Mouse (Mus musculus): ENCODE measurements at regions not wholly inside any gene's neighbourhood (a gene's known extent, or its start where the extent isn't known, plus 50 kb on each side); places are given as distances from the start of the nearest gene placed in this dataset.

DNA sequence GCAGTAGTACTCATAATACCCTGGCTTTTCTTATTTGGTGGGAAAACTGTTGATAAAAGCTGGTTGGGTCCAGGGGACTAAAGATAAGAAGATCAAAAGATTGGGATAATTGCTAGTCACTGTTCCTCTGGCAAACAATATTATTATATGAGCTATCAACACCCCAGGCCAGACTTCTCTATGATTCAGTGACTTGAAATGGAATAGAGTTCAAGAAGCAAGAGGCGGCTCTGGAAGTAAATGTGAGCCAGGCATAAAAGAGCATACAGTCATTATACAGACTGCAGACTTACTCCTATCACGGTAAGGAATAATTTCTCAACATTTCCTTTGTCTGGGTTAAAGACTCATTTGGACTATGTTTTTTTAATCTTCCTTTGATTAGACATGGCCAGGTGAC is 278.5 kb upstream of the Acvr2a start:
- no peak for DNase-seq (ENCODE audit: low read depth, low spot score)

DNA sequence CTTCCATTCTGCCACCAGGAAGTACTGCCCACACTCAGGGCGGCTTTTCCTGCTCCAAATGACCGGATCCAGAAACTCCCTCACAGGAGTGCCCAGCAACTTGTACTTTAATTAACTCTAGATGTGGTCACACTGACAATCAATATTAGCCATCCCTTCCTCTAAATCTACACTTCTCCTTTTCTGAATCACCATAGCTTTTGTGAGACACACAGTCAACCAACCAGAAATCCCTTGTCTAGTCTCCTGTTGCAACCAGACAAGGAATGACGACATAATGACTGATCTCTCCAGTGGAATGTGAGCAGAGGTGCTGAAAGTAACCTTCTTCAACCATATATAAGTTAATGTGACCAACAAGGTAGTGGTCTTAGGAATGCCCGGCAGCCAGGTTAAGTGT is 277.0 kb upstream of the Acvr2a start:
- DNase-seq (ENCODE audit: low read depth, low spot score), result no peak

DNA sequence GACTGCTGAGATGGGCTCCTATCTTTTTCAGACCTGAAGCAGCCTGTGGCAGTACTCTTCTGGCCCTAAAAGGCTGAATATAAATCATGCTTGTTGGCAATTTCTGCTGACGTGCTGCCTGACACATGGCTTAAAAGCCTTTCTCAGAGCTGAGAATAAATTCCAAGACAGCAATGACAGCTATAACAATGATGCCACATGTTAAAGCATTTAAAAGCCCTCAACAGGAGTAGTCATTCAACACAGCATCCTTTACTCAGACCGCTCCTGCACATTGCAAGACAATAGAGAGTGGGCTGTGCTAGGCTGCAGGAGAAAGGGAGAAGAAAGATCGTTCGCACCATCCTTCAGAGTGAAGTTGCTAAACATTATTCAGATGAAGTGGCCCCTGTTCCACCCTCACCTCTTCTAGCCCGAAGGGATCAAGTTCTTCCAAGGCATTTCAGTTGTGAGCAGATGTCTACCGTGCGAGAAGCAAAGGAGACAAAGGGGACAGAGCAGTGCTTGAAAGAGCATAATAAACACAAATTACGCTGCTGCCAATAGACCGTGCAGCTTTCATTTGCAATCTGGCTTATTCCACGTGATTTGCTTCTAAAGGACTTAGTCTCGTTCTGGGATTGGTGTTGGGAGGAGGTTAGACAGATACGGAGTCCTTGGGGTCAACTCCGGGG is 275.1 kb upstream of the Acvr2a start:
- DNase-seq (ENCODE audit: low read depth, low spot score), result peak; percentile 18

DNA sequence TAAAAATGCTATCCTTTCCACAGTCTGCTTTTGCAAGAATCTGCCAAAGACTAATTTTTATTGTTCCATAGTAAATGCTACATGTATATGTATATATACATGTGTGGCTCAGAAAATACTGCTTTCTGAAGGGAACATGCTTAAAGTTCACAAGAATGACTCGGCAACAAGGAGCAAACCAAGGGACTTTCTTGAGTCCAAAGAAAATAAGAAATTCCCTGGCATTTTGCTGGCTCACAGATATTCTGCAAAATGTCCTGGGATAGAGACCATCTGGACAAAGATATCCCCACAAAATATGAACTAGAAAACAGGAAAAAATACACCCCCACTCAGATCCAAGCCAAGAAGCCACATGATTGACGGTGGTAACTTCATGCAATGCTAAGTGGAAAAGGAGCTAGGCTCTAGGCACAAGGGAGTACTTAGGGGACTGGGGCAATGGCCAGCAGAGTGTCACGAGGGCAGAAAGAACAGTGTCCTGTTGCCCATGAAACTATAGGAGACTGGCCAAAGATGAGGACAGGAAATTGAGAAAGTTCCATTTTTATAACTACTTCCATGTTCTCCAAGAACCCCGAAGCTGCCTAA is 274.3 kb upstream of the Acvr2a start:
- DNase-seq (ENCODE audit: low read depth, low spot score), result no peak

DNA sequence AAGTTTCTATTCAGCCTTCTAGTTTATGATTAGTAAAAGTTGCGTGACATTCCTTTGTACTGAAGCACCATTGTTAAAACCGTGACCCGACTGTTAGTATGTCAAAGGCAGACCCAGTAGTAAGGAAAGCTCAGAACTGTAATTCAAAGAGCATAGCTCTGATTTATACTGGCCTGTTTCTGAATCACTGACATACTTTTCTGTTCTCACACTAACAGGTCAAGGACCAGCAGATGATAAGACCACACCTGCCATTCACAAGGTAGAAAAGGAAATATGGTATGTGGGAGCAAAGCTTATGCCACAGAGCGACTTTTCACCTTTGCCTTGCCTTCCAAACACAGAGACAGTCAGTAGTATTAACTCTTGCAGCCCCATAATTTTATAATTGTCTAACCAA is 269.5 kb upstream of the Acvr2a start:
- no peak for DNase-seq (ENCODE audit: low read depth, low spot score)

DNA sequence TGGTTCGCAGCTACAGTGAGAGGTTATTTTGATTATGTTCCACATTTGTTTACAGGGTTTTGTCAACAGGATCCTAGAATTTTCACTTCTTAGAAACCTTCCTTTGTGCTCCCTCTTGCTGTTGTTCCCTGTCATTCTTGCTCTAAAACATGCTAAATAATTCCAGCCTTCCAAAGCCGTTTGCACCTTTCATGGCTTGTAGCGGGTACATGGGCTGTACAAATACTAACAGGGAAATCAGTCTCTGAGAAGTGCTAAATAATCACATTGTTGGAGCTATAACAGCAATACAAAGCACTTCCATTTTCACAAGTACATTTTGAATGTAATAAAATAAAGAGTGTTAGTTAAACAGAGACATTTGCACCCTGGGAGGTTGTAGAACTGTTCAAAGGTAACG is 268.8 kb upstream of the Acvr2a start:
- DNase-seq (ENCODE audit: low read depth, low spot score), result no peak

DNA sequence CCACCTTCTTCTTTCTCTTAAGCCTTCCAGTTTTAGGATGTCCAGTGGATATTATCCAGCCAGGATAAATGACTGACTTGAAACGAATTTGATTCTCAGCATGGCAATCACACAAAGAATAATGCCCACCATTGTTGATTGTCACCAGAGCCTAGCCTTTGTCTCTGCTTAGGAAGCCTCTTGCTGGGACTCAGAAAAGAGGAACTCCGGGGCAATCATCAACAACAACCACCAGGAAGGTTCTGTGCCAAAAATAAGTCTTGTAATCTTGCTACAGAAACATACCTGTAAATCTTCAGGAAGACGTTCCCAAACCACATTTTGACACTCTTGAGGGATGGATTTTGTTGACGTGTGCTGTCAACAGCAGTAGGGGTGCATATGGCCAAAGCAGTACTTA is 268.2 kb upstream of the Acvr2a start:
- no peak for DNase-seq (ENCODE audit: low read depth, low spot score)

DNA sequence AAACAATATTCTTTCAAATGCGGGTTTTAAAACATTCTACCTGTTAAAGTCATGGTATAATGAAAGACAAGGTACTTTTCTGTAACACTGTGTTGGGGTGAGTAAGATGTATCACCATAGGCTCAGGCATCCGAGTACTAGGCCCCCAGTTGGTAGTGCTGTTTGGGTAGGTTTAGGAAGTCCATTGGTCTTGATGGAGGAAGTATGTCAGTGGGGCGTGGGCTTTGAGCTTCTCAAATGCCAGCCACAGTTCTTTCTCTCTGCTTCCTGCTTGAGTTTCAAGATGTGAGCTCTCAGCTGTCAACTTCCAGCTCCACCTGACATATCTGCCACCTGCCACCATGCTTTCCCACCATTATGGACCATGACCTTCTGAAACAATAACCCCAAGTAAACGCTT is 267.7 kb upstream of the Acvr2a start:
- no peak for DNase-seq (ENCODE audit: low read depth, low spot score)

DNA sequence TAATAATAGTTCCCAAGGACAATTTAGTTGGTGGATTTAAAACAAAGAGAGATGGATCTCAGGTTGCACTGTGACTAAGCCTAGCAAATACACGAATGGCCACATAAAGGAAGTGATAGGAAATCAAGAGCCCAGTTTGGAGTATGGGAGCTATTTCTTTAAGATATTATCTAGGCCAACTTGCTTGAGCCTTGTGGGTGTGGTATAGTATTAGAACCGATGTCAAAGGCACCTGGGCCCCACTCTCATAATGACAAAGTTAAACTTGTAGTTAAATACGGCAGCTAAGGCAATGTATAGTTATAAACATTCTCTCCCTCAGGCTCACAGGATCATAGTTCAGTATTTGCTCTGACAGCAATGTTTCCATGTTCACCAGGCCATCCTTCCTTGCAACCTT is 257.3 kb upstream of the Acvr2a start:
- DNase-seq (ENCODE audit: low read depth, low spot score), result no peak

DNA sequence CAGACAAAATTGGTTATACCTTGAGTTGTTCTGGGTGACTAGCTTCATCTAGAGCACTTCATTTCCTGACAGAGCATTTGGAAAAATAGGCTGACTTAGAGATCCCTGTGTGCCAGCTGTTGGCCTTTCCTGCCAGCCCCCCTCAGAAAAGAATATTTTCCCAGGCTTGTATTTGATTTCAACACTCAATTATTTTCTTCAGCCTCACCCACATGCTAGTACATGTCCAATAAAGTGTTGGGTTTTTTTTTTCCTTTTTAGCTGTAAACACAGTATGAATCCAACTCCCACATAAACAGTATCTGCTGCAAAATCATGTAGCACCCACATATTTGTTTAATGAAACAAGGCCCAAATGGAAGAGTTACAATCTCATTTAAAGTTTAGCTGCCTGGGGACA is 256.8 kb upstream of the Acvr2a start:
- DNase-seq (ENCODE audit: low read depth, low spot score), result no peak

DNA sequence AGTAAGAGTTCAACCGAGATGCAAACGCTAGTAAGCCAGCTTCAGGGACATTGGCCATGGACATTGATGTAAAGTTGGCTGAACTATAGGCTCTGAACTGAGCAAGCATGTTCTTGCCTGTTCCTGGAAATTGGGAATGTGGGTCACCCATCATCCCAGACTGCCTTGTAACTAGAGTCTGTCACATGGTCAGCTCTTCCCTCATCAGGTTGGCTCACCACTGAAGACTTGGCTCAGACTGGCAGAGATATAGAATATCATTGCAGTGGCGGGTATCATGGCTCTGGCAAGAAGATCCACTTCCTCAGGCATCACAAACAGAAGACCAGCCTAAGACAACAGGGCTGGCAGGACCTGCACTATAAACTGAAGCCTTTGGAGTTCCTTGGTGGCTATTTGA is 255.3 kb upstream of the Acvr2a start:
- DNase-seq (ENCODE audit: low read depth, low spot score), result no peak

DNA sequence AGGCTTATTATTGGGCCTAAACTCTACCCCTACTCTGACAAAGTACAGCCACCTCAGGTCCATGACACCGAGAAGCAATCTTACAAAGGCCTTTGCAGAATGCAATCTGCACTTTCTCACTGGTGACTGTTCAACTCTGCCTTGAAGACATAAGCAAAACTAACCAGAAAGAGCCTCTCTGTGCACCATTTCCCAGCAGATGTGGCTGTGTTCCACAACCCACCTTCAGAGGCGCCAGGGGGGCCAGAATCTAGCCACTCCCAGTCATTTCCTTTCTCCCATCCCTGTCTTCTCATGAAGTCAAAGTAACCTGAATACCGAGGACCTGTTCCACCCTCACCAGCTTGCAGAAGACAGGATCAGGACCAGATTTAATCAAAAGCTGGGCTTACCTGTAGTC is 250.3 kb upstream of the Acvr2a start:
- DNase-seq (ENCODE audit: low read depth, low spot score), result no peak

DNA sequence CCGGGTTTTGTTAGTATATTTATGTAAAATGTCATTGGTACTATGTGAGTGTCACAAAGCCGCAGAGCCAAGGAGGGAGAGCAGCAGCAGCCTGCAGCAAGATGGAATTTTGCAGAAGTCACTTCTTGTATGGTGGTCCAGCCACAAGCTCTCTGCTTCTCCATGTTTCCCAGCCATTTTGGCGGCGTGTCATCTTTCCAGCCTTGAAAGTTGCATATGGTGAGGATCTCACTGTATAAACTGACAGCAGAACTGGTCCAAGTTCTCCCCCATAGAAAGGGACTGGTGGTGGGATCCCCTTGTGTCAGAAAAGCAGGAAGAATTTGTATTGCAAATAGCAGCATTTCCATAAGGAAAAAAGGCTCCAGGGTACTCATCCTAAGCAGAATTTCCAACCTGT is 249.7 kb upstream of the Acvr2a start:
- DNase-seq (ENCODE audit: low read depth, low spot score), result no peak

DNA sequence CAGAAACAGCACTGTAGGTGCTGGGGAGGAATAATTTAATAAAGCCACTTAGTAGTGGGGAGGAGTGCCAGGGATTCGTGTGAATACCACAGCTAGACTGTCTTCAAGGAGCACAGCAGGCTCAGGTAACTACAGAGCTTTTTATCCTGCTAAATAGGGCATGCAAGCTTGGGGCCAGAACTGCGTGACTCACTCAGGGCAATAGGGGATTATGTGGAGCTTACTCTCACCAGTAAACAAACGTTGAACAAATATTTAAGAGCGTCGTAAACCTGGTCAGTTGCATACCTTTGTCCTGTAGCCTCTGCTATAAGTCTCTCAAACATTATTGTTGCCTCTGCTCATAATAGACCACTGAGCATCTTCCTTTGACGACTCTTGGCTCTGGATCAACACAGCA is 246.0 kb upstream of the Acvr2a start:
- DNase-seq (ENCODE audit: low read depth, low spot score), result no peak

DNA sequence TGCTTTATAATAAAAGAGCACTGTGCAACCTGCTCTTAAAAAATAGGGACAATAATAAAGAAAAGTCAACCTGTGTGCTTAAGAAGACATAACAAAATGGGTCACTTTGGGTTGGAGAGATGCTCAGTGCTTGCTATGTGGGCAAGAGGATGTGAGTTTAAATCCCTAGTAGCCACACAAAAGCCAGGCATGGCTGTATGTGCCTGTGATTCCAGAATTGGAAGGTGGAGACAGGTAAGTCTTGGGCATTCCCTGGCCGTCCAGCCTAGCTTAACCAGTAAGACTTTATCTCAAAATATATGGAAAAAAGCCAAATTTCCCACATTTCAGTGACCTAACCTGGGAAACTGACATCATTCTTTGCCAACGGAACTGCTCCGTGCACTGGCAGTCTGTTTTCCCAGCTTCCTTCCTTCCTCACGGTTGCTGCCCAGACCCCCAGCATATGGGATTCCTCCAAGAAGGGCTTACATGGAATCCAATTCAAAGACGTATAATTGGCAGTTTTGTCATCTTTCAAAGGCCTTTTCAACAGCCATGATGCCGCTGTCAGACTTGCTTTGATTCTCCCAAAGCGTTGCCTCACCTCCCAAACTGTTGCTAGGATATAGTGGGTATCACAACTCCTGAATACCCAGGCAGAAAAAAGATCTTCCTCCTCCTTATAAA is 227.6 kb upstream of the Acvr2a start:
- peak; percentile 21 for DNase-seq (ENCODE audit: low read depth, low spot score)

DNA sequence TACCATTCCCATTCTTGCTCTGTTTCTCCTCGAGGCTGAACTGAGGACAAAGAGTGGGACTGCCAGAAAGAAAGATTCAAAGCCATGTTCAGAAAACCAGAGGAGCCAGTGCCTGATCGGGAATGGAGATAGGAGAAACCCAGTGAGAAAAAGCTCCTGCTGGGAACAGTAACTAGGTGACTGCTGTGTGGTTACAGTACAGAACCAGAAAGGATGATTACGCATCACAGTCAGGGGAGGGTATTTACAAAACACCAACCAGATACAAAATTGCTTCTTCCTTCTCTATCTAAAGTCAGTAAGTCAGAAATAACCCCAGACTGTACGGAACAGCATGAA is 227.1 kb upstream of the Acvr2a start:
- no peak for DNase-seq (ENCODE audit: low read depth, low spot score)

DNA sequence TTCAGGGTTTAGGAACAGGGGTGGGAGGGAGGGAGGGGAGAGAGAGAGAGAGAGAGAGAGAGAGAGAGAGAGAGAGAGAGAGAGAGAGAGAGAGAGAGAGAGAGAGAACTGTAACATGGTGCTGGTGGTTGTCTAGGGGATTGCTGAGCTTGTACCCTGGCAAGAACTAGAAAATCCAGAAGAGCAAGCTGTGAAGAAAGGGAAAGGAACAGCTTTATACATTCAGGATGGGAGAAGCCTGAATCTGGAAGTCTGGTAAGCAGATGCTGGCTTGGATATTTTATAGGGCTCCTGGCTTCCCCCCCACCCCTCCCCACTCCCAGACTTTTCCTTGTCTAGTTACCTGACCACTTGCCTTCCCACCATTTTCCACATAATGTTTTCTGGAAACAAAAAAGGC is 224.2 kb upstream of the Acvr2a start:
- DNase-seq (ENCODE audit: low read depth, low spot score), result no peak

DNA sequence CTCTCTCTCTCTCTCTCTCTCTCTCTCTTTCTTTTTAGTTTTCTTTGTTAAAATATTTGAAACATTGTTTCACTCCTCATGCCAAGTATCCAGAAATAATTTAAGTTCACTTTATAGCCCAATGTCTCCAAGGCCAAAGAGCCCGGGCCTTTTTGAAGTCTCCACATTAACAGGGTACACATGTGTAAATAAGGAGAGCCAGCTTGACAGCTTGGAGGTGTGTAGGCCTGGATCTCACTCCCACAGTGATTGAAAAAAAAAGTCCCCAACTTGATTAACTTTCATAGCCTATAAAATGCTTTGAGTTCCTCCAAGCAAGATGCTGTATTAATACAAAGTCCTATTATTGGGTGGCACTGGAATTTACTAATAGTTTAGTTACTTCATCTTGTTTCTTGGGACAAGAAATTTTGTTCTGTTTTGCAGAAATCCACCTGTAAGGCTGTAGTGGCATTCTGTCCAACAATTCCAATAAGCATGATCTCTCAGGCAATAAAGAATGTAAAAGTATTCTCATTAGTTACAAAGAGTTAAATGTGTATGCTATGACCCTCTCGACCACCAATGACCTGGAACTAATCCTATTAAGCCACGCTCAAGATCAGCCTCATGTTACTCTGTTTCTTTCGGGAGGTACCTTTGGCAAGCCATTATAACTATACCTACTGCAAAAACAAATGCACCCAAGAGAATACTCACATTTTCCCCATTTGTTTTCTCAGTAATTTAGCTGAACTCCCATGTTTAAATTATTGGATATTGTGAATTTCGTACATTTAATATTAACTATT is 215.9 kb upstream of the Acvr2a start:
- DNase-seq (ENCODE audit: low read depth, low spot score), result no peak

DNA sequence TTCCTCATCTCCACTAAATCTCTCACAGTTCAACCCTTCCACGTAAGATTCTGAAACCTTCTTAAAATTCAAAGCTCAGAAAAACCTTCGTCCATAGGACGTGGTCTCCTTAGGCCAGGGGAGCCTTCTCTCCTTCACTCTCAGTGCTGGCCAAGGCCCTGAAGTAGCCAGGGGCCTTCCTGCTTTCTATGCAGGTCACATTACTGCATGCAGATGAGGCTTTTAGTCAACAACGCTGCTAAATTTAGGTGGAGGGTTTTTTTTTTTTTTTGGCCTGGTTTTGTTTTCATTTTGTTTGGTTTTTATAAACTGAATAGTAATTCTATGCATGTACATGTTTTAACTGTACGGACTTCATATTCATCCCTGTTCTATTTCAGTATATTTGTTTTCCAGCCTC is 214.5 kb upstream of the Acvr2a start:
- DNase-seq (ENCODE audit: low read depth, low spot score), result no peak

DNA sequence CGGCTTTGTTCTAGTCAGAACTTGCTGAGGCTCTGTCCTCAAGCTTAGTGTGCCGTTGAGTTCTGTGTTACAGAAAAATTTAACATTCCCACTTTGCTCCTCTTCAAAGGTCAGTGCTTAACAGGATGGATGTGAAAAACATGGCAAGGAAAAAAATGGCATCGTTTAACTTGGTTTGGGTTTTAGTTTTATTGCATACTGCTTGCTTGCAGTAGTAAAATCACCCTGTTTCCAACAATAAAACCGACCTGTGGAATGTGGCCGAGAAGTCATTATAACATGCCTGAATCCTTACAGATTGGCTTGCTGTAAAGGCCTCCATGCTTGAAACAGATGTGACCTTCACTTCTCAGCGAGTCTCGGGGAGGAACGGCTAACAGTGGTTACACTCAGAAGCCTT is 212.1 kb upstream of the Acvr2a start:
- DNase-seq (ENCODE audit: low read depth, low spot score), result no peak

DNA sequence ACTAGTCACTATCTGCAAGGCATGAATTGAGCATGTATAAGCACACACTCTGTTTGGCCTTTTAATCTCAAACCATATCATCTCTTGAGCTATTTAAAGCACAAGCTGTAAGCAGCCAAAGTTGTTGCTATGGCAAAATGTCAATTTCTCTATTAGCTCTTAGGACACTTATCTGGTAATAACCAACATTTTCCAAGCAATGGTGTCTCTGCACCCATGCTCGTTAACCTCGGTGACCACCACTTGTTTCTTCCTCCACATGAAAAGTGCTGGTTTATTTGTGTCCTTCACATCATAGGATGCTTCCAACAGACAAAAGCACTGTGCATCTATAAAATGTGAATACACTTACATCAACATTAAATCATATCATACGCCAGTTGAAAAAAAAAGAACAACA is 204.4 kb upstream of the Acvr2a start:
- no peak for DNase-seq (ENCODE audit: low read depth, low spot score)

DNA sequence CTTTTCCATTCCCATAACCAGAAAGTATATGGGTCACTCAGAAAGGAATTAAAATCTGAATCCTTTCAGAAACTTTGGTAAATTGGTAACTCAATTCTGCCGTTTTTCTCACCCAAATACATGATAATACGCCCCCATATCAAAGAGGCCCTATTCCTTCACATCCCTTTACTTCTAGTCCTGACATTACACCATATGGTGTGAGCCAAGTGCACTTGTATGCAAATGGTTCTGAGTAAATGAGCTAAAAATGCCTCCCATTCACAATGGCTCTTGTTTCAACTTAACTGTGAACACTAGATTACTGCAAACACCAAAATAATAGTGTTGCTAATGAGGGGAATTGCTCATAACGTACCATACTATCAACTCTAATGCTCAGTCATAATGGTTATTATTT is 201.7 kb upstream of the Acvr2a start:
- peak; percentile 35 for DNase-seq (ENCODE audit: low read depth, low spot score)
